Comparison of ENCODE assay signal across 8 mouse cellular contexts in genomic region chr5:8868019-8868418, GRCm38 (mm10). TPM values are rescaled to one million over a fixed set of nuclear protein-coding genes. Genes with fewer than 3 reads are reported as not detected.
DNase-seq lines count a peak whose midpoint lies in the region; ATAC-seq and TF ChIP-seq lines count a peak whose summit lies in the region.

No protein-coding gene starts in this region.

- DNase-seq in hindbrain, embryonic 11.5 days (ENCODE audit: low spot score): peak; percentile 36
- peak; percentile 39 for DNase-seq in c-Kit-positive CD71-positive TER-119-negative erythroid progenitor cells, embryonic 14.5 days (ENCODE audit: low read depth)
- DNase-seq in testis, postnatal 10 days (ENCODE audit: low spot score): no peak
- no peak for DNase-seq in urinary bladder, postnatal 25 days (ENCODE audit: low spot score)

- H3K27ac ChIP-seq in hindbrain, embryonic 11.5 days (ENCODE audit: low read depth, low read length): no peak overlapping the region
- no peak overlapping the region for H3K27ac ChIP-seq in hindbrain, embryonic 13.5 days
- H3K27ac ChIP-seq in ES-Bruce4 (ENCODE audit: insufficient read depth, low read length): no peak overlapping the region

- TF ChIP-seq POLR2A in ES-Bruce4 (IDR thresholded peaks at IDR 0.05; ENCODE audit: insufficient read depth, low read length): no peak

- no peaks in the 10 kb centered on the region for H3K4me1 ChIP-seq in hindbrain, embryonic 11.5 days (replicated peaks; ENCODE audit: control insufficient read depth, insufficient read depth, low read length)
- H3K4me1 ChIP-seq in hindbrain, embryonic 13.5 days (replicated peaks): no peaks in the 10 kb centered on the region
- no peaks in the 10 kb centered on the region for H3K4me1 ChIP-seq in ES-Bruce4 (ENCODE audit: control insufficient read depth, insufficient read depth, low read length)

- no peak for TF ChIP-seq EP300 in ES-Bruce4 (IDR thresholded peaks at IDR 0.05; ENCODE audit: insufficient read depth, low read depth, low read length)

- WGBS in hindbrain, embryonic 11.5 days: 11% methylated on average over 1 of the region's 1 CpGs
- WGBS in hindbrain, embryonic 13.5 days: 16% methylated on average over 1 of the region's 1 CpGs

- H3K9ac ChIP-seq in hindbrain, embryonic 11.5 days (ENCODE audit: low read depth, low read length): no peak overlapping the region
- no peak overlapping the region for H3K9ac ChIP-seq in hindbrain, embryonic 13.5 days
- H3K9ac ChIP-seq in ES-Bruce4 (ENCODE audit: low read depth, poor library complexity, severe bottlenecking): no peak overlapping the region

- TF ChIP-seq CTCF in ES-Bruce4 (IDR thresholded peaks at IDR 0.05; ENCODE audit: low read depth, low read length): peak; percentile 33

- ATAC-seq in hindbrain, embryonic 11.5 days (ENCODE audit: low FRiP score): no peak; the same call in 1 of the 2 replicates
- ATAC-seq in hindbrain, embryonic 13.5 days (ENCODE audit: low FRiP score): no peak
- peak; percentile 85 to 87 for ATAC-seq in hematopoietic stem cell, adult 5-6 weeks (replicated peaks in 1 of 2; ENCODE audit: insufficient read depth in 1 of 2, low FRiP score in 2 of 2, low TSS enrichment in 1 of 2, low read depth in 1 of 2, poor library complexity in 2 of 2, severe bottlenecking in 2 of 2)
- peak; percentile 93 for ATAC-seq in megakaryocyte-erythroid progenitor cell, adult 5-6 weeks (replicated peaks; ENCODE audit: low FRiP score, low TSS enrichment, poor library complexity, severe bottlenecking)

- H3K4me3 ChIP-seq in hindbrain, embryonic 11.5 days (ENCODE audit: low read depth, low read length): no peak overlapping the region
- H3K4me3 ChIP-seq in hindbrain, embryonic 13.5 days: no peak overlapping the region
- H3K4me3 ChIP-seq in ES-Bruce4 (ENCODE audit: low read depth, low read length): no peak overlapping the region

- H3K36me3 ChIP-seq in hindbrain, embryonic 11.5 days (ENCODE audit: control insufficient read depth, insufficient read depth, low read length): no peaks in the 10 kb centered on the region
- no peaks in the 10 kb centered on the region for H3K36me3 ChIP-seq in hindbrain, embryonic 13.5 days
- H3K36me3 ChIP-seq in ES-Bruce4 (ENCODE audit: control insufficient read depth, insufficient read depth, low read length, poor library complexity, severe bottlenecking): no peaks in the 10 kb centered on the region

- no peak overlapping the region for H3K4me2 ChIP-seq in hindbrain, embryonic 11.5 days (replicated peaks; ENCODE audit: low read depth, low read length)
- H3K4me2 ChIP-seq in hindbrain, embryonic 13.5 days: no peak overlapping the region

- no peaks in the 10 kb centered on the region for H3K27me3 ChIP-seq in hindbrain, embryonic 11.5 days (ENCODE audit: control insufficient read depth, insufficient read depth, low read length)
- no peaks in the 10 kb centered on the region for H3K27me3 ChIP-seq in hindbrain, embryonic 13.5 days
- H3K27me3 ChIP-seq in ES-Bruce4 (ENCODE audit: control insufficient read depth, insufficient read depth, low read length, poor library complexity, severe bottlenecking): no peaks in the 10 kb centered on the region

- no peaks in the 10 kb centered on the region for H3K9me3 ChIP-seq in hindbrain, embryonic 11.5 days (ENCODE audit: control insufficient read depth, low read length)
- no peaks in the 10 kb centered on the region for H3K9me3 ChIP-seq in hindbrain, embryonic 13.5 days
- no peaks in the 10 kb centered on the region for H3K9me3 ChIP-seq in ES-Bruce4 (replicated peaks; ENCODE audit: control insufficient read depth, insufficient read depth, low read length, poor library complexity, severe bottlenecking)

RNA-seq across cellular contexts. Expression of gene Abcb4, which starts 25.5 kb away (rescaled TPM):
- 0.37 and 0.73 TPM in 2 replicates for polyA plus RNA-seq in hindbrain, embryonic 11.5 days (2014; fragmentation: Nextera tagmentation; extraction: Ambion mirVana)
- 0.74 and 0.95 TPM in 2 replicates for polyA plus RNA-seq in hindbrain, embryonic 13.5 days (2015; fragmentation: Nextera tagmentation; extraction: Ambion mirVana)
- 0.41 and 0.42 TPM in 2 replicates for polyA plus RNA-seq in ES-Bruce4 (2011; ENCODE audit: insufficient read depth, insufficient read length, low read depth, missing spikeins)
- 13.4 and 39.0 TPM in 2 replicates for total RNA-seq in hematopoietic stem cell, adult 5-6 weeks (2017)
- total RNA-seq in megakaryocyte-erythroid progenitor cell, adult 5-6 weeks (2014; fragmentation: Nextera tagmentation): 185 and 189 TPM in 2 replicates
- 259 and 303 TPM in 2 replicates for total RNA-seq in megakaryocyte-erythroid progenitor cell, adult 5-6 weeks (2017)

Comparison
In these comparisons a context has a peak if more than half of its experiments do, and no peak if none do; other contexts are left out.
1. ATAC-seq: peak in hematopoietic stem cell, adult 5-6 weeks (2 of 2) and megakaryocyte-erythroid progenitor cell, adult 5-6 weeks (single experiment); none in hindbrain, embryonic 11.5 days (single experiment) and hindbrain, embryonic 13.5 days (single experiment).
2. DNase-seq: peak in hindbrain, embryonic 11.5 days (single experiment) and c-Kit-positive CD71-positive TER-119-negative erythroid progenitor cells, embryonic 14.5 days (single experiment); none in testis, postnatal 10 days (single experiment) and urinary bladder, postnatal 25 days (single experiment).